Mouse (Mus musculus) liver, embryonic 14.5 days (tissue): Measurements from ENCODE around the gene Cav1. TPM values are rescaled to one million over a fixed set of nuclear protein-coding genes. Genes with fewer than 3 reads are reported as not detected.

Source experiments
- ATAC-seq: fragments of 200-750 bp; cut with Nextera tagmentation; 2 replicates; pipeline ENCODE4 v1.8.0; 2017; ENCODE audit warnings: moderate number of reproducible peaks, mild to moderate bottlenecking, moderate library complexity; ENCODE audit not compliant: insufficient read depth
- DNase-seq, 3 experiments: peaks; one replicate each; pipeline ENCODE4 v3.0.0-alpha.2; 2012 to 2013; ENCODE audit warnings: low read depth in 3 of 3, low spot score in 3 of 3
- H3K27ac ChIP-seq: fragments of 300-500 bp; sonication (generic); 2 replicates; pipeline ENCODE4 v1.5.1; 2014; ENCODE audit warnings: moderate library complexity, mild to moderate bottlenecking, control low read depth, inconsistent platforms
- H3K27me3 ChIP-seq: fragments of 300-500 bp; sonication (generic); 2 replicates; pipeline ENCODE4 v1.6.1; 2014; ENCODE audit warnings: mild to moderate bottlenecking, low read length, moderate library complexity; ENCODE audit not compliant: control insufficient read depth, insufficient read depth
- H3K36me3 ChIP-seq: fragments of 300-500 bp; sonication (generic); replicated peaks from 2 replicates; pipeline ENCODE4 v1.6.1; 2014; ENCODE audit warnings: low read depth; ENCODE audit not compliant: control insufficient read depth, insufficient read depth
- H3K4me1 ChIP-seq, 2 experiments: fragments of 200-500 bp in 1 of 2; fragments of 300-500 bp in 1 of 2; sonication (generic) in 1 of 2; replicated peaks; 2 replicates each; pipeline ENCODE4 v1.6.1; 2012 to 2014; ENCODE audit warnings: antibody characterized with exemption in 1 of 2, inconsistent platforms in 1 of 2, low read length in 1 of 2; ENCODE audit not compliant: control insufficient read depth in 2 of 2, insufficient read depth in 2 of 2
- H3K4me2 ChIP-seq: fragments of 300-500 bp; sonication (generic); 2 replicates; pipeline ENCODE4 v1.6.1; 2014; ENCODE audit warnings: low read depth, mild to moderate bottlenecking, control low read depth, moderate library complexity
- H3K4me3 ChIP-seq, 2 experiments: fragments of 200-500 bp in 1 of 2; fragments of 300-500 bp in 1 of 2; sonication (generic) in 1 of 2; 2 replicates each; pipeline ENCODE4 v1.5.1; 2012 to 2014; ENCODE audit warnings: low read depth in 2 of 2, low read length in 2 of 2, mild to moderate bottlenecking in 2 of 2, control low read depth in 1 of 2, inconsistent platforms in 1 of 2, moderate library complexity in 1 of 2; ENCODE audit not compliant: insufficient read depth in 1 of 2
- H3K9ac ChIP-seq: fragments of 300-500 bp; sonication (generic); replicated peaks from 2 replicates; pipeline ENCODE4 v1.6.1; 2014; ENCODE audit warnings: mild to moderate bottlenecking, control low read depth, moderate library complexity
- H3K9me3 ChIP-seq: fragments of 300-500 bp; sonication (generic); 2 replicates; pipeline ENCODE4 v1.6.1; 2016; ENCODE audit warnings: low read length, mixed read lengths; ENCODE audit not compliant: control insufficient read depth
- CTCF ChIP-seq: IDR thresholded peaks from 2 replicates; pipeline ENCODE4 v1.5.1; 2016; ENCODE audit warnings: antibody characterized with exemption, low read depth, control low read depth
- EP300 ChIP-seq: IDR thresholded peaks from 2 replicates; pipeline ENCODE4 v1.6.1; 2016; ENCODE audit warnings: antibody characterized with exemption, low read depth
- WGBS: fragments of 180-500 bp; shearing (Covaris S2); extraction: QIAGEN DNeasy Blood & Tissue Kit; methylation state at CpG from one replicate; pipeline ENCODE4 v1.1.7; 2014; ENCODE audit not compliant: insufficient replicate concordance; 5-methylcytosine and 5-hydroxymethylcytosine counted together
- polyA plus RNA-seq, 2 experiments: library from polyadenylated mRNA; depleted of rRNA in 1 of 2; stranded (reverse) in 1 of 2; unstranded in 1 of 2; fragments of >200 nt; fragmentation: Nextera tagmentation in 1 of 2; extraction: Ambion mirVana in 1 of 2; gene quantifications; 2 replicates each; pipeline versions ENCODE4 v1.2.1 to v1.2.3; 2012 to 2014

Cav1 gene
- polyA plus RNA-seq, 2 experiments = 1.8 to 3.5 TPM

DNA sequence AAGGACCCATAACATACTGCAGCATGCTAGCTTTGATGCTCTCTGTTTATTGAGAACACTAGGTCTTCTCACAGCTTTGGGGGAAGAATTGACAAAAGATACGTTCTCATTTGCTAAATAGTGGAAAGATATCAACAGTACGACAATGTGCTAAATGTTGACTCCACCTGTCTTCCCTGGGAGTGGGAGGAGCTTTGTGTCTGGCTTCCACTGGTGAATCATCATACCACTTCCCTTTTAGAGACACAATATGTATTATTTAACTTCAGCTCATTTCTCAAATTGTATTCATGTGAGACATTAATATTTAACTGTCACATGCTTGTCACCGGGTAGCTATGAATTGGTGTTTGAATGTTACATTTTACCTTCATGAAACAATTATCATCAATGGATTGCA lies 22.3 kb upstream of the Cav1 start:
- Histone ChIP-seq H3K4me2 (no peak overlapping the region), H3K36me3 (no peaks in the 10 kb centered on the region), H3K27ac (no peak overlapping the region), H3K9me3 (no peaks in the 10 kb centered on the region), H3K9ac (no peak overlapping the region), H3K4me3 (no peak overlapping the region), H3K27me3 (no peaks in the 10 kb centered on the region), H3K4me1 (peaks cover 0 to 5% of the 10 kb centered on the region in 2 experiments; a peak in 1 of 4 replicates)
- TF ChIP-seq EP300 (no peak), CTCF (no peak)
- WGBS = 41% methylated on average over 3 of the region's 3 CpGs
- ATAC-seq (no peak), DNase-seq (no peak)

DNA sequence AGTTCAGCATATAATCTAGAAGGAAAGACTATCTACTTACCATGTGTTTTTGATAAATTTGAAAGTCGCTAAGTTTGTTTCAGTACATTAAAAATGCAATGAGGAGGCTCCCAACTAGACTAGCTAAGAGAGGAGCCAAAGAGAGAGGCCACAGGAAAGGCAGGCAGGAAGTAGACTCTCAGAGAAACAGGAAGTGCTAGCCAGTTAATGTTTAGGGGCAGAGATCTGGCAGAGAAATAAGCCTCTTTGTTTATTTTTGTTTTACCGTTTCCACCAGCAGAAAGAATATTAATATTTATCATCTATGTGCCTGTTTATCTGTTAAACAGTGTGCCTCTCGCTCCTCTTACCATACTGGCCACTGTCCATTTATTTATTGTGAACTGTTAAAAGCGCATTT lies 19.8 kb upstream of the Cav1 start:
- TF ChIP-seq CTCF (no peak), EP300 (no peak)
- Histone ChIP-seq H3K9me3 (no peaks in the 10 kb centered on the region), H3K4me1 (peaks cover 0 to 3% of the 10 kb centered on the region in 2 experiments; a peak in 1 of 4 replicates), H3K4me3 (no peak overlapping the region), H3K4me2 (no peak overlapping the region), H3K27ac (no peak overlapping the region), H3K9ac (no peak overlapping the region), H3K27me3 (no peaks in the 10 kb centered on the region), H3K36me3 (no peaks in the 10 kb centered on the region)
- no peak for DNase-seq
- no peak for ATAC-seq
- WGBS = 42% methylated on average over 4 of the region's 4 CpGs

DNA sequence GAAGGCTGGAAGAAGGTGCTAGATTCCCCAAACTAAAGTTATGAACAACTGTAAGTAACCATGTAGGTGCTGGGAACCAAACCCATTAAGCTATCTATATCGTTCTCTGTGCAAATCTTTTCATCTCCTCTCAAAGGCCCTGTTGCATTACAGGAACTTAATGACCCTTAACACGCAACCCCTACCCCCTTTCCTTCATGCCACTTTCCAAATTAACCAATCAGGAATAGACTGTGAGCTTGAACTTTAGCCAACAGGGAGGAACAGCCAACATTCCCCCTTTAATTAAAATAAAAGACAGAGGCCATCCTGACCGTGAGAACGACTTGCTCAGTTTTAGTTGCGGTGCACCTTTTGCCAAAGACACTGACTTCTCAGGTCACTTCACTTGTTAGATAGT lies 11.0 kb upstream of the Cav1 start:
- Histone ChIP-seq H3K36me3 (no peaks in the 10 kb centered on the region), H3K27me3 (no peaks in the 10 kb centered on the region), H3K9me3 (no peaks in the 10 kb centered on the region), H3K9ac (no peak overlapping the region), H3K27ac (no peak overlapping the region), H3K4me2 (no peak overlapping the region), H3K4me1 (no peaks in the 10 kb centered on the region), H3K4me3 (no peak overlapping the region)
- TF ChIP-seq EP300 (no peak), CTCF (no peak)
- DNase-seq = no peak
- WGBS = 67% methylated on average over 5 of the region's 5 CpGs
- ATAC-seq = no peak

DNA sequence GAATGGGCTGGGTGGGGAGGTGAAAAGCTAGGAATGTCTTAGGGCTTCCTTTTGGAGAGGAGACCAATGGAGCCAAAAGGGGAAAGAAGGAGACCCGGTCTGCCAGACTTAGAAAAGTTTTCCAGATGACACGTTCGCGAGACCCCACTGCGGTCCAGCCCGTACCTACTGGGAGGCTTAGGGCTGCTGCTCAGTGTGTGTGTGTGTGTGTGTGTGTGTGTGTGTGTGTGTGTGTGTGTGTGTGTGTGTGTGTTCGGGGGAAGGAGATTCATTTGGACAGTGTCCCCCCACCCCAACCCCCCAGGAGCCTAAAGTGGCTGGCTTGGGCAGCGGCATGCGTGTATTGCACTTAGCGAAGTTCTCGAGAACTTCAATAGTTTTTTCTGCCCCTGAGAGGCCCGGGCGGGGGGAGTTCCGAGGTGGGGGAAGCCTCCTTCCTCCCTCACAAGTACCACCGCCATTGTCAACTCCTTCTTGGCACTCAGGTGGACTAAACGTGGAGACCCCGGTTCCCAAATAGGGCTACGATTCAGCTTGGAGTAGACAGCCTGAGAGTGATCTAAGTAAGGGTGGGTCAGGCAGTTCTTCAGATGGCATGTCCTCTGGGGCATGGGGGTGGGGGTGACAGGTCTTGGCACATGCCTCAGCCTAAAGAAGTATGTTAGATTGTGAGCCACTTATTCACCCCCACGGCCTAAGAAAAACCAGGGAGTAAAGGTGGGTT lies 629 bp downstream of the Cav1 start:
- H3K9ac ChIP-seq = no peak overlapping the region
- WGBS = 3% methylated on average over 19 of the region's 19 CpGs
- peak overlapping the region; percentile 57 for H3K4me2 ChIP-seq
- TF ChIP-seq CTCF = no peak
- TF ChIP-seq EP300 = no peak
- H3K27ac ChIP-seq = no peak overlapping the region
- no peak for DNase-seq
- peak overlapping the region; percentile 9 to 33; a peak in 3 of 4 replicates for H3K4me3 ChIP-seq
- H3K4me1 ChIP-seq = peaks cover 0 to 8% of the 10 kb centered on the region in 2 experiments; a peak in 2 of 4 replicates
- no peaks in the 10 kb centered on the region for H3K36me3 ChIP-seq
- no peak for ATAC-seq
- no peaks in the 10 kb centered on the region for H3K9me3 ChIP-seq
- H3K27me3 ChIP-seq = peaks cover 24% of the 10 kb centered on the region

DNA sequence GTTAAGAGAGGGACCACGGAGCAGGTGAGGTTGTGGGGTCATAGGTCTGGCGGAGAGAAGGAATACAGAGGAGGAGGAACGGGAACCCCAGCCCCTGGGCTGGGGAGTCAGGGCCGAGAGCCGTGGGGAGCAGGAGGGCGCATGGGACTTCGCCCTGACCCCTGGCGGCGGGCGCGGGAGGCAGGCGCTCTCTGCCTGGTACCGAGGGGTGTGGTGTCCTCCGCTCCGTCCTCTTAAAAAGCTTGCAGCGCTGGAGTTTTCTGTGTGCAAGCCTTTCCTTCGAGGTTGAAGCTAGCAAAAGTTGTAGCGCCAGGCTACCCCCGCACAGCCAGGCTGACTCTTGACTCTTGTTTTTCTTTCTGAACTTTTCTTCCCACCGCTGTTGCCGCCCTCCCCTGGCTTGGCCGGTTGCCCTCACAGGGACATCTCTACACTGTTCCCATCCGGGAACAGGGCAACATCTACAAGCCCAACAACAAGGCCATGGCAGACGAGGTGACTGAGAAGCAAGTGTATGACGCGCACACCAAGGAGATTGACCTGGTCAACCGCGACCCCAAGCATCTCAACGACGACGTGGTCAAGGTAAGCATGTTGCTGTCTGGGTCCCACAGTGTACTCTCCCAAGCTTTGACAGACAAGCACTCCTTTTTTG lies 1.5 kb downstream of the Cav1 start:
- no peak for DNase-seq
- Histone ChIP-seq H3K4me3 (peak overlapping the region; percentile 20 to 35; a peak in 3 of 4 replicates), H3K9me3 (no peaks in the 10 kb centered on the region), H3K27ac (no peak overlapping the region), H3K4me2 (peak overlapping the region; percentile 57), H3K36me3 (no peaks in the 10 kb centered on the region), H3K9ac (no peak overlapping the region), H3K27me3 (peaks cover 24% of the 10 kb centered on the region), H3K4me1 (peaks cover 0 to 8% of the 10 kb centered on the region in 2 experiments; a peak in 2 of 4 replicates)
- WGBS = 1% methylated on average over 31 of the region's 31 CpGs
- TF ChIP-seq EP300 (no peak), CTCF (peak; percentile 70)
- 0 out of 2 replicates have a peak, but pooled peaks have one; percentile 39 for ATAC-seq
